Mouse (Mus musculus): ENCODE data around the gene H2afy. TPM values are rescaled to one million over a fixed set of nuclear protein-coding genes. Genes with fewer than 3 reads are reported as not detected.

Gene H2afy
- polyA plus RNA-seq, 1 experiment: 93.3 TPM

DNA sequence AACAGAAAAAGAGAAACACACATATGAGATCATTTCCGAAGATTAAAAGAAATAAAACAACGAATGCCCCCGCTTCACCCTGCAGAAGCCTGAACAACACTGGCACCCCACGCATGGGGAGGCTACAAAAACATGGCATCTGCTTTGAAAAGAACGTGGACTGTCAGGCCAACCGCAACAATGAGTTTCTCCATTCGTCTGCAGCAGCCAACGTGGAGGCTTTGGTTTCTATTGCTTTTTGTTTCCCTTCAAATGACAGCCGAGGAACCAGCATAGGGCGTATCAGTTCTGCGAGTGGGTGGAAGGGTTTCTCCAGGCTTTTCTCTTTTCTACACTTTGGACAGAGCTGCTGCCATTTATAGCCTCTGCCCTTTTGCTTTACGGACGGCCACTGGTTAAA, 47.6 kb downstream of the H2afy start:
- WGBS: 91% methylated on average over 13 of the region's 13 CpGs

DNA sequence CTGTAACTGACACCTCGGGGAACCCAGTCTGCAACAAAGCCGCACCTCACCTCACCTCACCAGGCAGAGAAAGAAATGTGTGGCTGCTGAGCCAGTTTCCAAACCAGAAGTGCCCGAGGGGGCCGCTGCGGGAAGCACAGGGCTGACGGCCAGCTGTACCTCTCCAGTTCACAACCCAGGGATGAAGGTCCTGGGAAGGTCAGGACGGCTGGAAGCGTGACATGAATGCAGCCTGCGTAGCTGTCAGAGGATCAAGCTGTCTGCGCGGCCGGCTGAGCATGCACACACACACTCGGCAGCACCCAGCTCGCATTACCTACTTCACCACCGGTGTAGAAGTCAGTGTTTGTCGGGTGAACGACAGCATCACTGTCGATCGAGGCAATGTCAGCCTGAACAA, 48.2 kb downstream of the H2afy start:
- Histone ChIP-seq H3K4me3 (ENCODE audit: low read depth, low read length) (no peak overlapping the region), H3K4me1 (ENCODE audit: control insufficient read depth, insufficient read depth, insufficient read length, low read length) (peaks cover 7% of the 10 kb centered on the region), H3K36me3 (ENCODE audit: control insufficient read depth, insufficient read depth, low read length) (peaks cover 32% of the 10 kb centered on the region), H3K27me3 (ENCODE audit: control insufficient read depth, insufficient read depth, low read length) (no peaks in the 10 kb centered on the region), H3K27ac (ENCODE audit: insufficient read depth, low read depth, low read length) (no peak overlapping the region)
- TF ChIP-seq POLR2A (IDR thresholded peaks at IDR 0.05; ENCODE audit: low read depth, low read length) (no peak), CTCF (IDR thresholded peaks at IDR 0.05; ENCODE audit: extremely low read depth, insufficient read length, insufficient replicate concordance, low read depth, low read length) (no peak)
- WGBS: 94% methylated on average over 19 of the region's 19 CpGs

More for the DNA sequence above, 47.6 kb downstream of the H2afy start:
- TF ChIP-seq POLR2A (IDR thresholded peaks at IDR 0.05; ENCODE audit: low read depth, low read length) (no peak), CTCF (IDR thresholded peaks at IDR 0.05; ENCODE audit: extremely low read depth, insufficient read length, insufficient replicate concordance, low read depth, low read length) (no peak)
- Histone ChIP-seq H3K36me3 (ENCODE audit: control insufficient read depth, insufficient read depth, low read length) (peaks cover 26% of the 10 kb centered on the region), H3K27me3 (ENCODE audit: control insufficient read depth, insufficient read depth, low read length) (no peaks in the 10 kb centered on the region), H3K27ac (ENCODE audit: insufficient read depth, low read depth, low read length) (no peak overlapping the region), H3K4me3 (ENCODE audit: low read depth, low read length) (no peak overlapping the region), H3K4me1 (ENCODE audit: control insufficient read depth, insufficient read depth, insufficient read length, low read length) (peaks cover 7% of the 10 kb centered on the region)

DNA sequence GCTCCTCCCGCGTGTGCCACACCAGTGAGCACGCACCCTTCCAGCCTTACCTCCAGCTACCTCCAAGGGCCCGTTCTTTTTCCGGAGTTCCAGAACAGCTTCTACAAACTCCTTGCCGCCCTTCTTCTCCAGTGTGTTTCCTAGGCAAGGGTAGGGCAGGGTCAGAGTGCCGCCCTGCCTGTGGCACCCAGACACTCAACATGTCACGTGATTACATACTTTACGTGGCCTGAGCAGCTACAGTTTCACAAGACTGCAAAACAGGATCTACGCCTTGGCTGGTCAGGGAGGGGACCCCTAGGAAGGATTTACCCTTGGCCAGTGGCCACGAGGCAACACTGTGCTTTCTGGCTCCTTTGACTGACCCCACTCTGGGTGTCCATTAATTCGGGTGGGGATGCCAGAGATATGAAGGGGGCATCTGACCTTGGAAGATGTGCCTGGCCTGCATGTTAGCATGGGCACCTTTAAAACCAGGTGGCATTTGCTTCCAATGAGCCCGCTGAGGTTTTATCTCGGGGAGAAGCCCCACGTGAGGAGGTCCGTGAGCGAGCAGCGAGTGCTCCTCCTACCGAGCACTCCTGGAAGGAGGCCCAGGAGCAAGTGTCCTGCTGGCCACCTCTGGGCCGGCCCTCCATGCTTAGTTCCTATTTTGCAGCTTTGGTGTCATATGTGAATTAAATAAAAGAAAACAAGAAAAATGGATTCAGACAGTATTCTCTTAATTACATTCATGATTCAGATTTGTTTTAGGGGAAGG, 51.8 kb downstream of the H2afy start:
- no peak for TF ChIP-seq CTCF (IDR thresholded peaks at IDR 0.05; ENCODE audit: extremely low read depth, insufficient read length, insufficient replicate concordance, low read depth, low read length)
- no peak for TF ChIP-seq POLR2A (IDR thresholded peaks at IDR 0.05; ENCODE audit: low read depth, low read length)
- Histone ChIP-seq H3K4me3 (ENCODE audit: low read depth, low read length) (no peak overlapping the region), H3K4me1 (ENCODE audit: control insufficient read depth, insufficient read depth, insufficient read length, low read length) (no peaks in the 10 kb centered on the region), H3K27me3 (ENCODE audit: control insufficient read depth, insufficient read depth, low read length) (no peaks in the 10 kb centered on the region), H3K36me3 (ENCODE audit: control insufficient read depth, insufficient read depth, low read length) (peaks cover 64% of the 10 kb centered on the region), H3K27ac (ENCODE audit: insufficient read depth, low read depth, low read length) (no peak overlapping the region)
- WGBS: 90% methylated on average over 20 of the region's 20 CpGs

DNA sequence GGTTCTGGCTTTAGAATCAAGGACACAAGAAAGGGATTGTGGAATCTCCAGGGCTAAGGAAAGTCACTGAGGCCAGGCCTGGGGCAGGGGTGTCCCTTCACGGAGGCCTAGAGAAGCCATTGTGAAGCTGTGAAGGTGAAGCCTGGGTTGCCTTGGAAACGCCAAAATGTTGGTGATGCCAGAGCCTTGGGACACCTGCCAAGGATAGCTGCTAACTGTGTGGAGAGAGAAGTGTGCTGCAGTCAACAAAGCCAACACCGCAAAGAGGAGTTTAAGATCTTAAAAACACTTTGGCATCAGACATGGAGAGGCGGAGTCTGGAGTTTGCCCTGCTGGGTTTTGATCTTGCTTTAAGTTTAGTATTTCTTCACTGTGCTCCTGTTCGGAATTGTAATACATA, 54.5 kb downstream of the H2afy start:
- no peaks in the 10 kb centered on the region for H3K4me1 ChIP-seq (ENCODE audit: control insufficient read depth, insufficient read depth, insufficient read length, low read length)
- peaks cover 62% of the 10 kb centered on the region for H3K36me3 ChIP-seq (ENCODE audit: control insufficient read depth, insufficient read depth, low read length)
- 81% methylated on average over 5 of the region's 5 CpGs for WGBS
- H3K4me3 ChIP-seq (ENCODE audit: low read depth, low read length): no peak overlapping the region
- TF ChIP-seq POLR2A (IDR thresholded peaks at IDR 0.05; ENCODE audit: low read depth, low read length) (no peak), CTCF (IDR thresholded peaks at IDR 0.05; ENCODE audit: extremely low read depth, insufficient read length, insufficient replicate concordance, low read depth, low read length) (no peak)
- no peak overlapping the region for H3K27ac ChIP-seq (ENCODE audit: insufficient read depth, low read depth, low read length)
- no peaks in the 10 kb centered on the region for H3K27me3 ChIP-seq (ENCODE audit: control insufficient read depth, insufficient read depth, low read length)

DNA sequence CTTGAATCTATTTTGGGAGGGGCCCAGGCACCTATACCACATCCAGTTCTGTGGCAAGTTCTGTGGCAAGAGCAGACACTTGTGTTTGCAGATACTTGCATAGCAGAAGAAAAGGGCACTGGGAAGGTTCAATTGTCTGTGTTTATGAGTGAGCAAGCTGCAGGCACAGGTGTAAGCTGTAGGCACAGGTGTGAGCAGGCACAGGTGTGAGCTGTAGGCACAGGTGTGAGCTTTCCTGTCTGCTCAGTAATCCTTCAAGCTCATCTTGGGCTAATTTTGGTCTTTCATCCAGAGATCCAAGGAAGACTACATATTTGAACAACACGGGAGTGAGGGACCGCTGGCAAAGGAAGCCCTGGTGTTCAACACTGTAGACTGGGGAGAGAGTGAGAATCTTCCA, 56.5 kb downstream of the H2afy start:
- Histone ChIP-seq H3K27ac (ENCODE audit: insufficient read depth, low read depth, low read length) (no peak overlapping the region), H3K27me3 (ENCODE audit: control insufficient read depth, insufficient read depth, low read length) (no peaks in the 10 kb centered on the region), H3K36me3 (ENCODE audit: control insufficient read depth, insufficient read depth, low read length) (peaks cover 78% of the 10 kb centered on the region), H3K4me3 (ENCODE audit: low read depth, low read length) (no peak overlapping the region), H3K4me1 (ENCODE audit: control insufficient read depth, insufficient read depth, insufficient read length, low read length) (no peaks in the 10 kb centered on the region)
- TF ChIP-seq POLR2A (IDR thresholded peaks at IDR 0.05; ENCODE audit: low read depth, low read length): no peak
- TF ChIP-seq CTCF (IDR thresholded peaks at IDR 0.05; ENCODE audit: extremely low read depth, insufficient read length, insufficient replicate concordance, low read depth, low read length): no peak
- 94% methylated on average over 2 of the region's 2 CpGs for WGBS

DNA sequence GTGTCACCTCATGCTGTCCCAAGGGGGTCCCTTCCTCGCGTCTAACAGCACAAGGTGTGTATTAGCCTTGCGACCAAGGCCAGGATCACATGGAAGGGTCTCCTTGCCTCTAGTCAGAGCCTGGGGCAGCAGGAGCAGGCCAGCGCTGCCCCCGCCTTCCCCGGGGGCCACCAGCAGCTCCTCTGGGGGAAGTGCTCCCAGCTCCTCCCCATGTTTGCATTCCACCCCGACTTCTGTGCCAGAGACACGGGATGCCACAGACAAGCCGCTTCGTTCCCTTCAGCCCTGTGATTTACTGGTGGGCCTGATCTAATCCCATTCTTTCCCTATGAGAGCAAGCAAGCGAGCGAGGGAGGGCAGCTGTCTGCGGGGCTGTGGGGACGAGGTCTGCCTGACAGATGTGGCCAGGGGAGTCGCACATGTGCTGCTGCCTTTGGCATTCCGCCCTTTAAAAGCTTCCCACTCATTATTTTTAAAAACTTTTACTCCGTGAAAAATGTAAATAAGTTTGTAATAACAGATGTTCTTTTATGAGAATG, 57.4 kb downstream of the H2afy start:
- H3K27ac ChIP-seq (ENCODE audit: insufficient read depth, low read depth, low read length): no peak overlapping the region
- no peak overlapping the region for H3K4me3 ChIP-seq (ENCODE audit: low read depth, low read length)
- H3K4me1 ChIP-seq (ENCODE audit: control insufficient read depth, insufficient read depth, insufficient read length, low read length): no peaks in the 10 kb centered on the region
- H3K36me3 ChIP-seq (ENCODE audit: control insufficient read depth, insufficient read depth, low read length): peaks cover 79% of the 10 kb centered on the region
- H3K27me3 ChIP-seq (ENCODE audit: control insufficient read depth, insufficient read depth, low read length): no peaks in the 10 kb centered on the region
- WGBS: 76% methylated on average over 17 of the region's 17 CpGs
- TF ChIP-seq CTCF (IDR thresholded peaks at IDR 0.05; ENCODE audit: extremely low read depth, insufficient read length, insufficient replicate concordance, low read depth, low read length): no peak
- TF ChIP-seq POLR2A (IDR thresholded peaks at IDR 0.05; ENCODE audit: low read depth, low read length): no peak

DNA sequence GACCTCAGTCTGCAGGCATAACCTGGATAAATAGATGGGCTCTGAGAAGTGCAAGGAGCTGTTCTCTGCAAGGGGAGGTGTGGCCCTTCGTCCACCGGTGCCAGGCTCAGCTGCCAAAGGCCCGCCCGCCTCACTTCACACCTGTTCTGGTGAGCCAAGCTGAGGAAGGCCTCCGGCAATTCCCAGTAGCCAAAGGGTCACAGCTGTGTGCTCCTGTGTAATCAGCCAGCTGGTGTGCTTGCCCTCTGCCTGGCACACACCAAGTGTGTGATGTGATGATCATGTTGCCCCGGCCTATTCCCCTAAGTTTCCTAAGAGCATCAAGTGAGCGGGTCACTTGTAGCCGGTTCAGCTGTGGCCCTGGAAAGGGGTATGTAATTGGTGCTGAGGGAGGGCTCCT, 60.2 kb downstream of the H2afy start:
- Histone ChIP-seq H3K36me3 (ENCODE audit: control insufficient read depth, insufficient read depth, low read length) (peaks cover 76% of the 10 kb centered on the region), H3K4me3 (ENCODE audit: low read depth, low read length) (no peak overlapping the region), H3K4me1 (ENCODE audit: control insufficient read depth, insufficient read depth, insufficient read length, low read length) (no peaks in the 10 kb centered on the region), H3K27me3 (ENCODE audit: control insufficient read depth, insufficient read depth, low read length) (no peaks in the 10 kb centered on the region), H3K27ac (ENCODE audit: insufficient read depth, low read depth, low read length) (no peak overlapping the region)
- WGBS: 68% methylated on average over 8 of the region's 8 CpGs
- no peak for TF ChIP-seq POLR2A (IDR thresholded peaks at IDR 0.05; ENCODE audit: low read depth, low read length)
- TF ChIP-seq CTCF (IDR thresholded peaks at IDR 0.05; ENCODE audit: extremely low read depth, insufficient read length, insufficient replicate concordance, low read depth, low read length): no peak

All from small intestine, adult 2 months (tissue).